In the genomic region with DNA sequence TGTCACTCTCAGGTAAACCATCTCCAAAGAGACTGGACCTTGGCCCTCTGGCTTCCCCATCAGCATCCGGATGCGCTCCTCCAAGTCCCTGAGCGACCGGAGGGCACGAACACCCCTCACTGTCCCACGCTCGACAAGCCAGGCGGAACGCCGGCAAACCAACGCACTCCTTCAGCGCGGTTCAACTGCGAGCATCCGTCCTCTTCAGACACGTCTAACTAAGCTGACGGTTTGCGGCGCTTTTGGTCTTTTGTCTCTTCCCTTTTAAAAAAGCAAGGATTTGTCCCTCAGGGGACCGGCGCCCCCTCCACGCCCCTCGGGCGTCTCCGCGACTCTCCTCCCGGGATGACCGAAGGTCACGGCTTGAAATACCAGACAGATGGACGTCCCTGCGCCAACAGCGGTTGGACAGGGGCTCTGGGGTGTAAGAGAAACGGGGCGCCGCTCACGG, we compare ENCODE assay signal across 8 mouse cellular contexts. TPM values are rescaled to one million over a fixed set of nuclear protein-coding genes. Genes with fewer than 3 reads are reported as not detected.
DNase-seq lines count a peak whose midpoint lies in the region; ATAC-seq and TF ChIP-seq lines count a peak whose summit lies in the region.

No protein-coding gene starts in this region.

- under 1% methylated on average over 36 of the region's 36 CpGs for WGBS in lung, embryonic 14.5 days
- WGBS in embryonic facial prominence, embryonic 11.5 days: under 1% methylated on average over 36 of the region's 36 CpGs
- WGBS in intestine, embryonic 16.5 days: under 1% methylated on average over 36 of the region's 36 CpGs
- under 1% methylated on average over 36 of the region's 36 CpGs for WGBS in neural tube, embryonic 13.5 days

- no peak overlapping the region for H3K27ac ChIP-seq in lung, embryonic 14.5 days (ENCODE audit: low read depth)
- no peak overlapping the region for H3K27ac ChIP-seq in embryonic facial prominence, embryonic 11.5 days (replicated peaks; ENCODE audit: low read depth, low read length)
- H3K27ac ChIP-seq in intestine, embryonic 16.5 days (ENCODE audit: low read length): no peak overlapping the region
- no peak overlapping the region for H3K27ac ChIP-seq in neural tube, embryonic 13.5 days (replicated peaks)

- no peaks in the 10 kb centered on the region for H3K9me3 ChIP-seq in lung, embryonic 14.5 days (ENCODE audit: low read depth, low read length)
- H3K9me3 ChIP-seq in embryonic facial prominence, embryonic 11.5 days (replicated peaks; ENCODE audit: control insufficient read depth, low read length): no peaks in the 10 kb centered on the region
- no peaks in the 10 kb centered on the region for H3K9me3 ChIP-seq in intestine, embryonic 16.5 days (ENCODE audit: control insufficient read depth, low read length)
- no peaks in the 10 kb centered on the region for H3K9me3 ChIP-seq in neural tube, embryonic 13.5 days

- no peaks in the 10 kb centered on the region for H3K36me3 ChIP-seq in lung, embryonic 14.5 days (ENCODE audit: insufficient read depth)
- H3K36me3 ChIP-seq in embryonic facial prominence, embryonic 11.5 days (replicated peaks; ENCODE audit: control insufficient read depth, insufficient read depth, low read depth, low read length): no peaks in the 10 kb centered on the region
- no peaks in the 10 kb centered on the region for H3K36me3 ChIP-seq in intestine, embryonic 16.5 days (ENCODE audit: control insufficient read depth, insufficient read depth, low read length)
- no peaks in the 10 kb centered on the region for H3K36me3 ChIP-seq in neural tube, embryonic 13.5 days

- peak; percentile 45 for DNase-seq in lung, embryonic 14.5 days
- no peak for DNase-seq in lung, postnatal 14 days
- DNase-seq in embryonic facial prominence, embryonic 11.5 days (ENCODE audit: low spot score): peak; percentile 52
- no peak for DNase-seq in gastrocnemius, postnatal 36 days
- DNase-seq in cerebellum, adult 8-10 months: no peak
- no peak for DNase-seq in left cerebral cortex, postnatal 14 days (ENCODE audit: low spot score in 2 of 2)

- TF ChIP-seq CTCF in lung, embryonic 14.5 days (IDR thresholded peaks at IDR 0.05; ENCODE audit: low read depth): no peak

- H3K9ac ChIP-seq in lung, embryonic 14.5 days: peak overlapping the region; percentile 46
- peak overlapping the region; percentile 40 for H3K9ac ChIP-seq in embryonic facial prominence, embryonic 11.5 days (replicated peaks; ENCODE audit: low read length)
- H3K9ac ChIP-seq in intestine, embryonic 16.5 days (ENCODE audit: low read depth, low read length): peak overlapping the region; percentile 48
- peak overlapping the region; percentile 65 for H3K9ac ChIP-seq in neural tube, embryonic 13.5 days

- ATAC-seq in lung, embryonic 14.5 days (ENCODE audit: insufficient read depth): no peak
- ATAC-seq in embryonic facial prominence, embryonic 11.5 days (replicated peaks; ENCODE audit: insufficient number of reproducible peaks, low FRiP score, low TSS enrichment, low read depth): no peak
- no peak for ATAC-seq in intestine, embryonic 16.5 days
- ATAC-seq in neural tube, embryonic 13.5 days (ENCODE audit: low read depth): peak; percentile 27; the same call in 1 of the 2 replicates

- intact Hi-C loops in gastrocnemius, postnatal 36 days (cut with DNase I): no loop called here
- intact Hi-C loops in left cerebral cortex, postnatal 14 days (cut with DNase I): no loop called here

- peak overlapping the region; percentile 90 for H3K4me2 ChIP-seq in lung, embryonic 14.5 days
- peak overlapping the region; percentile 91 for H3K4me2 ChIP-seq in embryonic facial prominence, embryonic 11.5 days (ENCODE audit: low read depth, low read length)
- peak overlapping the region; percentile 98 for H3K4me2 ChIP-seq in intestine, embryonic 16.5 days (ENCODE audit: low read depth, low read length)
- H3K4me2 ChIP-seq in neural tube, embryonic 13.5 days: peak overlapping the region; percentile 87

- H3K4me3 ChIP-seq in lung, embryonic 14.5 days (ENCODE audit: low read depth, low read length): peak overlapping the region; percentile 53
- H3K4me3 ChIP-seq in embryonic facial prominence, embryonic 11.5 days (ENCODE audit: low read depth, low read length): peak overlapping the region; percentile 56
- H3K4me3 ChIP-seq in intestine, embryonic 16.5 days (ENCODE audit: low read length): peak overlapping the region; percentile 60
- peak overlapping the region; percentile 52 for H3K4me3 ChIP-seq in neural tube, embryonic 13.5 days

- peaks cover 78% of the 10 kb centered on the region for H3K27me3 ChIP-seq in lung, embryonic 14.5 days (ENCODE audit: insufficient read depth, low read length)
- H3K27me3 ChIP-seq in embryonic facial prominence, embryonic 11.5 days (ENCODE audit: control insufficient read depth, insufficient read depth, low read length): peaks cover 33% of the 10 kb centered on the region
- H3K27me3 ChIP-seq in intestine, embryonic 16.5 days (replicated peaks; ENCODE audit: control insufficient read depth, insufficient read depth, low read length): peaks cover 56% of the 10 kb centered on the region
- peaks cover 85% of the 10 kb centered on the region for H3K27me3 ChIP-seq in neural tube, embryonic 13.5 days

- no peaks in the 10 kb centered on the region for H3K4me1 ChIP-seq in lung, embryonic 14.5 days (ENCODE audit: insufficient read depth)
- peaks cover 5% of the 10 kb centered on the region; the same call in 1 of the 2 replicates for H3K4me1 ChIP-seq in embryonic facial prominence, embryonic 11.5 days (ENCODE audit: control insufficient read depth, insufficient read depth, low read length)
- H3K4me1 ChIP-seq in intestine, embryonic 16.5 days (ENCODE audit: control insufficient read depth, insufficient read depth, low read length): peaks cover 11% of the 10 kb centered on the region
- peaks cover 19% of the 10 kb centered on the region for H3K4me1 ChIP-seq in neural tube, embryonic 13.5 days (replicated peaks)

RNA-seq across cellular contexts. Expression of a gene that starts 0.5 kb away (rescaled TPM):
- 1.5 and 2.4 TPM in 2 replicates for polyA plus RNA-seq in lung, embryonic 14.5 days (2014; fragmentation: Nextera tagmentation; extraction: Ambion mirVana)
- 4.3 and 7.0 TPM in 2 replicates for polyA plus RNA-seq in embryonic facial prominence, embryonic 11.5 days (2014; fragmentation: Nextera tagmentation; extraction: Ambion mirVana)
- polyA plus RNA-seq in intestine, embryonic 16.5 days (2015; fragmentation: Nextera tagmentation; extraction: Ambion mirVana): 2.1 TPM in 2 replicates
- polyA plus RNA-seq in neural tube, embryonic 13.5 days (2015; fragmentation: Nextera tagmentation; extraction: Ambion mirVana): 3.7 and 5.5 TPM in 2 replicates
- not detected for total RNA-seq in gastrocnemius, postnatal 36 days (2021)
- not detected for total RNA-seq in left cerebral cortex, postnatal 14 days (2021)

RNA-seq across cellular contexts. Expression of a gene that starts 57.4 kb away (rescaled TPM):
- 13.5 and 14.4 TPM in 2 replicates for polyA plus RNA-seq in lung, embryonic 14.5 days (2014; fragmentation: Nextera tagmentation; extraction: Ambion mirVana)
- polyA plus RNA-seq in embryonic facial prominence, embryonic 11.5 days (2014; fragmentation: Nextera tagmentation; extraction: Ambion mirVana): 33.9 and 35.6 TPM in 2 replicates
- 6.3 and 6.7 TPM in 2 replicates for polyA plus RNA-seq in intestine, embryonic 16.5 days (2015; fragmentation: Nextera tagmentation; extraction: Ambion mirVana)
- polyA plus RNA-seq in neural tube, embryonic 13.5 days (2015; fragmentation: Nextera tagmentation; extraction: Ambion mirVana): 56.1 and 56.2 TPM in 2 replicates
- 1 to 10 TPM; 1.8 to 2.2 TPM for total RNA-seq in gastrocnemius, postnatal 36 days (2021)
- 10 to 100 TPM; 68.7 to 72.5 TPM for total RNA-seq in left cerebral cortex, postnatal 14 days (2021)

Comparison
In these comparisons a context has a peak if more than half of its experiments do, and no peak if none do; other contexts are left out.
1. DNase-seq: peak in lung, embryonic 14.5 days (single experiment) and embryonic facial prominence, embryonic 11.5 days (single experiment); none in lung, postnatal 14 days (single experiment), gastrocnemius, postnatal 36 days (0 of 2), cerebellum, adult 8-10 months (single experiment) and left cerebral cortex, postnatal 14 days (0 of 2).
2. Peak in every context shown above with its lines, with median percentiles within 50 percentile points of each other: H3K4me2 ChIP-seq, H3K4me3 ChIP-seq and H3K9ac ChIP-seq.